Mouse (Mus musculus) ES-E14 (cell line): Measurements from ENCODE around the gene Cnbd2. TPM values are rescaled to one million over a fixed set of nuclear protein-coding genes. Genes with fewer than 3 reads are reported as not detected.

Source experiments
- DNase-seq: peaks from one replicate; pipeline ENCODE4 v3.0.0-alpha.2; 2013; ENCODE audit warnings: low read depth, low spot score
- H3K27ac ChIP-seq: 2 replicates; pipeline ENCODE4 v1.5.1; 2012; ENCODE audit warnings: low read depth, mild to moderate bottlenecking, low read length, moderate library complexity, mixed read lengths; ENCODE audit not compliant: poor library complexity, insufficient read depth, severe bottlenecking
- H3K36me3 ChIP-seq: 2 replicates; pipeline ENCODE4 v1.6.1; 2012; ENCODE audit warnings: mild to moderate bottlenecking, low read length, moderate library complexity, mixed read lengths; ENCODE audit not compliant: control insufficient read depth, poor library complexity, insufficient read depth, severe bottlenecking
- H3K4me1 ChIP-seq, 2 experiments: fragments of 150-350 bp in 1 of 2; sonication (generic) in 1 of 2; 2 replicates each; pipeline ENCODE4 v1.6.1; 2012; ENCODE audit warnings: low read length in 2 of 2, mild to moderate bottlenecking in 1 of 2, mixed read lengths in 1 of 2; ENCODE audit not compliant: control insufficient read depth in 2 of 2, insufficient read depth in 2 of 2, poor library complexity in 1 of 2
- H3K4me3 ChIP-seq, 2 experiments: fragments of 150-350 bp in 1 of 2; sonication (generic) in 1 of 2; 2 replicates each; pipeline ENCODE4 v1.5.1; 2012; ENCODE audit warnings: low read length in 2 of 2, low read depth in 1 of 2, mild to moderate bottlenecking in 1 of 2, mixed read lengths in 1 of 2; ENCODE audit not compliant: insufficient read depth in 1 of 2, poor library complexity in 1 of 2, severe bottlenecking in 1 of 2
- H3K9ac ChIP-seq: 2 replicates; pipeline ENCODE4 v1.6.1; 2012; ENCODE audit warnings: low read depth, mild to moderate bottlenecking, low read length, mixed read lengths; ENCODE audit not compliant: poor library complexity, insufficient read depth, severe bottlenecking
- H3K9me3 ChIP-seq: fragments of 150-350 bp; sonication (generic); 2 replicates; pipeline ENCODE4 v1.6.1; 2012; ENCODE audit warnings: low read depth, mild to moderate bottlenecking, low read length; ENCODE audit not compliant: control insufficient read depth, insufficient read depth
- CHD2 ChIP-seq: IDR thresholded peaks from 2 replicates; pipeline ENCODE4 v1.6.1; 2014; ENCODE audit warnings: mild to moderate bottlenecking, low read depth, low read length, inconsistent platforms
- HCFC1 ChIP-seq: IDR thresholded peaks from 2 replicates; pipeline ENCODE4 v1.6.1; 2012; ENCODE audit warnings: low read length, inconsistent platforms, borderline replicate concordance; ENCODE audit not compliant: insufficient read depth
- MAFK ChIP-seq: IDR thresholded peaks from 2 replicates; pipeline ENCODE4 v1.6.1; 2014; ENCODE audit warnings: mild to moderate bottlenecking, low read depth, low read length, inconsistent platforms; ENCODE audit not compliant: insufficient read depth
- ZC3H11A ChIP-seq: IDR thresholded peaks from 2 replicates; pipeline ENCODE4 v1.6.1; 2012; ENCODE audit warnings: low read depth, mild to moderate bottlenecking, inconsistent platforms, low read length, borderline replicate concordance
- ZNF384 ChIP-seq: IDR thresholded peaks from 2 replicates; pipeline ENCODE4 v1.6.1; 2012; ENCODE audit warnings: low read depth, low read length, inconsistent platforms
- in situ Hi-C, 2 experiments: fragments of 600-800 bp; cut with MboI; formaldehyde crosslinking; loops; one replicate each; pipeline ENCODE4 v1.15.1; 2025; ENCODE audit warnings: low sequenced_read_pairs in 2 of 2, inconsistent platforms in 1 of 2; ENCODE audit not compliant: unreplicated experiment in 2 of 2
- total RNA-seq: library from RNA; depleted of rRNA; stranded (reverse); fragments of 300-350 nt; gene quantifications from 2 replicates; pipeline ENCODE4 v1.2.3, GENCODE M21; 2012

The Cnbd2 gene
- total RNA-seq, 1 experiment: 1.6 TPM

GRCm38 (mm10) chr2:156311841-156312291 lies 233 bp upstream of the Cnbd2 start:
- in situ Hi-C loops: no loop called here
- H3K9me3 ChIP-seq: no peaks in the 10 kb centered on the region
- no peak for DNase-seq
- TF ChIP-seq ZNF384: 0 out of 2 replicates have a peak, but pooled peaks have one; percentile 32
- no peak for TF ChIP-seq ZC3H11A
- H3K4me1 ChIP-seq: 0 out of 4 replicates have a peak, but pooled peaks cover 0 to 2% of the 10 kb centered on the region in 2 experiments
- H3K9ac ChIP-seq: peak overlapping the region; percentile 83
- peak overlapping the region; percentile 80 to 82 for H3K4me3 ChIP-seq
- peaks cover 8% of the 10 kb centered on the region; the same call in 1 of the 2 replicates for H3K36me3 ChIP-seq
- peak overlapping the region; percentile 65 for H3K27ac ChIP-seq

DNA sequence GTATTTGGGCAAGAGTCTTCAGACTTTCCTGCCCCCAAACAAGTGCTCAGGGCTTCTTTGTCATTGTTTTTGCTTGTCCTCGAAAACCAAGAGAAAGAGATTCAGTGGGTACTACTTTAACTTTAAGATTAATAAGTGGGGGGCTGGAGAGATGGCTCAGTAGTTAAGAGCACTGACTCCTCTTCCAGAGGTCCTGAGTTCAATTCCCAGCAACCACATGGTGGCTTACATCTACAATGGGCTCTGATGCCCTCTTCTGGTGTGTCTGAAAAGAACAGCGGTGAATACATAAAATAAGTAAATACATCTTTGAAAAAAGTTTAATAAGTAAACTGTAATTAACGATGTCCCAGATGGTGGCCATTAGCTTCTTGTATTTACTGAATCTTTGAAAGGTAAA lies 1.1 kb downstream of the Cnbd2 start:
- H3K9ac ChIP-seq: no peak overlapping the region; the same call in 1 of the 2 replicates
- H3K27ac ChIP-seq: no peak overlapping the region
- DNase-seq: no peak
- H3K4me1 ChIP-seq: 0 out of 4 replicates have a peak, but pooled peaks cover 0 to 2% of the 10 kb centered on the region in 2 experiments
- in situ Hi-C loops: no loop called here
- TF ChIP-seq ZNF384: no peak
- TF ChIP-seq CHD2: no peak
- TF ChIP-seq MAFK: no peak
- TF ChIP-seq ZC3H11A: no peak
- TF ChIP-seq HCFC1: no peak
- H3K9me3 ChIP-seq: no peaks in the 10 kb centered on the region
- H3K36me3 ChIP-seq: no peaks in the 10 kb centered on the region
- peak overlapping the region; percentile 80 to 82 for H3K4me3 ChIP-seq

DNA sequence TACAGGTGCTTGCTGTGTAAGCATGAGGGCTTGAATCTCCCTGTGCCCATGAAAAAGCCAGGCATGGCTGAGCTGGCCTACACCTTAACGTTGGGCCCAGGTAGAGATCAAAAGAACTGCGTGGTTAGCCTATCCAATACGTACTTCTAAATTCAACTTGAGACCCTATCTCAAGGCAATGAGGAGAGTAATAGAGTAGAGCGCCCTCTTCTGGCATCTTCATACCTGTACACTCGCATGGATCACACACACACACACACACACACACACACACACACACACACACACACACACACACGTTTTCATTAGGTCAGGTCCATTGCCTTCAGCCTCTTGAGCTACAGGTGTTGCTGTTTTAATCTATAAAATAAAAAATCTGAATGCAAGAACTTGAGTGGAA lies 2.7 kb downstream of the Cnbd2 start:
- Histone ChIP-seq H3K9me3 (no peaks in the 10 kb centered on the region), H3K36me3 (no peaks in the 10 kb centered on the region), H3K9ac (no peak overlapping the region), H3K4me3 (no peak overlapping the region), H3K4me1 (0 out of 4 replicates have a peak, but pooled peaks cover 0 to 2% of the 10 kb centered on the region in 2 experiments), H3K27ac (no peak overlapping the region)
- TF ChIP-seq HCFC1 (no peak), CHD2 (no peak), ZC3H11A (no peak), MAFK (no peak), ZNF384 (no peak)
- DNase-seq: peak; percentile 9
- in situ Hi-C loops: no loop called here

DNA sequence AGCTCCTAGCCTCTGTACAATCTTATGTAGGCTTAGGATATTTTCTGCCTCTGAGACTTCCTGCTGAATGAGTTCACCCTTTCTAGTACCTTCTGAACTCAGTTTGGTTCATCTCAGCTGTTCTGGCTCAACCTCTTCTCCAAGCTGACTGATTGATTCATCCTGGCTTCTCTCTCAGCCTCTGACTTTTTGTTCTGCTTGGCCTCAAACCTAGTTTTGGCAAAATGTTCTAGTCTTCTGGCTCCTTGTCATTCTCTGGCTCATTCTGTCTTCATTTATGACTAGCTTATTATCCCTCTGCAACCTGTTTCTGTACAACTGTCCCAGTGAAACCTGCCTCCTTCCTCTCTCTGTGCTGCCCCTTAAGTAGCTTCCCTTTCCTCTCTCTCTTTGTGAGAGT lies 6.4 kb downstream of the Cnbd2 start:
- Histone ChIP-seq H3K4me1 (no peaks in the 10 kb centered on the region), H3K9ac (no peak overlapping the region), H3K4me3 (no peak overlapping the region), H3K27ac (no peak overlapping the region), H3K9me3 (no peaks in the 10 kb centered on the region), H3K36me3 (no peaks in the 10 kb centered on the region)
- no peak for TF ChIP-seq ZC3H11A
- no peak for TF ChIP-seq CHD2
- no peak for TF ChIP-seq ZNF384
- no peak for TF ChIP-seq MAFK
- no peak for TF ChIP-seq HCFC1
- DNase-seq: no peak
- in situ Hi-C loops: no loop called here

DNA sequence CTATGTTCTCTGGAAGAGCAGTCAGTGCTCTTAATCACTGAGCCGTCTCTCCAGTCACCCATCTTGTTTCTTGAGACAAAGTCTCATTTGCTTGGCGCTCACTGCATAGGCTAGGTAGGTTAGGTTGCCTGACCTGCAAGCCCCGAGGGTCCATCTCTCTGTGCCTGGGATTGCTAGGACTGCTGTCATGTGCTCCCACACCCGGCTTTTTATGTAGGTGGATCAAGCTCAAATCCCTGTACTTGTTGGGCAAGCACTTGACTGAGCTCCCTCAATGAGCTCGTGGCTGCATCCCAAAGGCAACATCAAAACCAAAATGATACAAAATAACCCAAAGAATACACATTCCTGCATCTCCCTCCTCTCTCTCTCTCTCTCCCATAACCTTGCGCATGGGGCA lies 9.4 kb downstream of the Cnbd2 start:
- DNase-seq: no peak
- Histone ChIP-seq H3K9me3 (no peaks in the 10 kb centered on the region), H3K4me1 (peaks cover 0 to 8% of the 10 kb centered on the region in 2 experiments; a peak in 1 of 4 replicates), H3K36me3 (no peaks in the 10 kb centered on the region), H3K4me3 (no peak overlapping the region), H3K27ac (no peak overlapping the region), H3K9ac (no peak overlapping the region)
- TF ChIP-seq HCFC1 (no peak), ZNF384 (no peak), ZC3H11A (no peak), MAFK (no peak), CHD2 (no peak)
- in situ Hi-C loops: no loop called here
